Mouse (Mus musculus) midbrain, postnatal 0 days (tissue): ENCODE measurements around the gene Coq6. TPM values are rescaled to one million over a fixed set of nuclear protein-coding genes. Genes with fewer than 3 reads are reported as not detected.

Experiments used
- ATAC-seq: fragments of 200-750 bp; cut with Nextera tagmentation; 2 replicates; pipeline ENCODE4 v1.8.0; 2017; ENCODE audit warnings: moderate number of reproducible peaks, mild to moderate bottlenecking, moderate TSS enrichment, moderate library complexity; ENCODE audit not compliant: low FRiP score
- DNase-seq: peaks from one replicate; pipeline ENCODE4 v3.0.0-alpha.2; 2015; ENCODE audit warnings: low spot score
- H3K27ac ChIP-seq: fragments of 300-500 bp; sonication (generic); 2 replicates; pipeline ENCODE4 v1.5.1; 2014; ENCODE audit warnings: low read depth, mild to moderate bottlenecking, low read length, mixed read lengths
- H3K27me3 ChIP-seq: fragments of 300-500 bp; sonication (generic); 2 replicates; pipeline ENCODE4 v1.6.1; 2014; ENCODE audit warnings: low read length, control low read depth, mixed read lengths; ENCODE audit not compliant: insufficient read depth
- H3K36me3 ChIP-seq: fragments of 300-500 bp; sonication (generic); 2 replicates; pipeline ENCODE4 v1.6.1; 2014; ENCODE audit warnings: low read length, control low read depth, mixed read lengths; ENCODE audit not compliant: insufficient read depth
- H3K4me1 ChIP-seq: fragments of 300-500 bp; sonication (generic); 2 replicates; pipeline ENCODE4 v1.6.1; 2014; ENCODE audit warnings: mild to moderate bottlenecking, control low read depth, antibody characterized with exemption, low read length, mixed read lengths; ENCODE audit not compliant: insufficient read depth
- H3K4me2 ChIP-seq: fragments of 300-500 bp; sonication (generic); 2 replicates; pipeline ENCODE4 v1.6.1; 2014; ENCODE audit warnings: low read depth, mild to moderate bottlenecking, low read length, mixed read lengths; ENCODE audit not compliant: poor library complexity, severe bottlenecking
- H3K4me3 ChIP-seq: fragments of 300-500 bp; sonication (generic); 2 replicates; pipeline ENCODE4 v1.5.1; 2014; ENCODE audit warnings: low read depth, mild to moderate bottlenecking, low read length, moderate library complexity
- H3K9ac ChIP-seq: fragments of 300-500 bp; sonication (generic); replicated peaks from 2 replicates; pipeline ENCODE4 v1.6.1; 2014; ENCODE audit warnings: mild to moderate bottlenecking, low read length, moderate library complexity, mixed read lengths; ENCODE audit not compliant: poor library complexity, severe bottlenecking
- H3K9me3 ChIP-seq: fragments of 300-500 bp; sonication (generic); 2 replicates; pipeline ENCODE4 v1.6.1; 2016; ENCODE audit warnings: low read length, control low read depth
- CTCF ChIP-seq: IDR thresholded peaks from 2 replicates; pipeline ENCODE4 v1.5.1; 2016; ENCODE audit warnings: antibody characterized with exemption, mild to moderate bottlenecking
- whole genome bisulfite sequencing: fragments of 180-500 bp; shearing (Covaris S2); extraction: QIAGEN DNeasy Blood & Tissue Kit; methylation state at CpG from one replicate; pipeline ENCODE4 v1.1.7; 2014; 5-methylcytosine and 5-hydroxymethylcytosine counted together
- polyA plus RNA-seq: library from polyadenylated mRNA; unstranded; fragments of >200 nt; fragmentation: Nextera tagmentation; extraction: Ambion mirVana; gene quantifications from 2 replicates; pipeline ENCODE4 v1.2.1, GENCODE M21; 2015
- total RNA-seq: library from RNA; depleted of rRNA; stranded (reverse); fragments of >200 nt; gene quantifications from 2 replicates; pipeline ENCODE4 v1.2.3, GENCODE M21; 2014

Gene Coq6
- total and polyA plus RNA-seq, 2 experiments from 2014 or later = 41.6 to 60.9 TPM

- WGBS = 90% methylated on average over 5 of the region's 5 CpGs
- no peak overlapping the region for H3K4me2 ChIP-seq
- H3K9me3 ChIP-seq = no peaks in the 10 kb centered on the region
- H3K36me3 ChIP-seq = peaks cover 71% of the 10 kb centered on the region
- H3K4me3 ChIP-seq = no peak overlapping the region
- TF ChIP-seq CTCF = no peak
- H3K9ac ChIP-seq = no peak overlapping the region
- no peak overlapping the region for H3K27ac ChIP-seq
- no peak for DNase-seq
- H3K27me3 ChIP-seq = no peaks in the 10 kb centered on the region
- ATAC-seq = no peak
- H3K4me1 ChIP-seq = no peaks in the 10 kb centered on the region
Observed at GRCm38 (mm10) chr12:84371647-84372046, 10.2 kb downstream of the Coq6 start.

GRCm38 (mm10) chr12:84373831-84374481 lies 12.5 kb downstream of the Coq6 start:
- ATAC-seq (no peak), DNase-seq (peak; percentile 9)
- no peak overlapping the region for H3K27ac ChIP-seq
- no peaks in the 10 kb centered on the region for H3K27me3 ChIP-seq
- H3K4me3 ChIP-seq = no peak overlapping the region
- WGBS = 90% methylated on average over 6 of the region's 6 CpGs
- H3K4me1 ChIP-seq = no peaks in the 10 kb centered on the region
- H3K4me2 ChIP-seq = no peak overlapping the region
- H3K36me3 ChIP-seq = peaks cover 64% of the 10 kb centered on the region
- TF ChIP-seq CTCF = no peak
- no peak overlapping the region for H3K9ac ChIP-seq
- no peaks in the 10 kb centered on the region for H3K9me3 ChIP-seq

- Histone ChIP-seq H3K9ac (no peak overlapping the region), H3K36me3 (peaks cover 19% of the 10 kb centered on the region; the same call in 1 of the 2 replicates), H3K9me3 (no peaks in the 10 kb centered on the region), H3K4me2 (no peak overlapping the region), H3K27me3 (no peaks in the 10 kb centered on the region), H3K27ac (no peak overlapping the region), H3K4me1 (no peaks in the 10 kb centered on the region), H3K4me3 (no peak overlapping the region)
- WGBS = 88% methylated on average over 4 of the region's 4 CpGs
- no peak for ATAC-seq
- no peak for TF ChIP-seq CTCF
- no peak for DNase-seq
Observed at GRCm38 (mm10) chr12:84382369-84382768, 20.9 kb downstream of the Coq6 start.

GRCm38 (mm10) chr12:84384644-84385081 lies 23.2 kb downstream of the Coq6 start:
- no peak for TF ChIP-seq CTCF
- ATAC-seq (no peak), DNase-seq (peak; percentile 19)
- Histone ChIP-seq H3K4me2 (no peak overlapping the region), H3K9me3 (no peaks in the 10 kb centered on the region), H3K36me3 (peaks cover 12% of the 10 kb centered on the region), H3K27me3 (no peaks in the 10 kb centered on the region), H3K4me1 (no peaks in the 10 kb centered on the region), H3K27ac (no peak overlapping the region), H3K4me3 (no peak overlapping the region), H3K9ac (no peak overlapping the region)
- WGBS = 80% methylated on average over 5 of the region's 5 CpGs

GRCm38 (mm10) chr12:84385408-84385807 lies 24.0 kb downstream of the Coq6 start:
- TF ChIP-seq CTCF = no peak
- no peak overlapping the region for H3K27ac ChIP-seq
- H3K36me3 ChIP-seq = peaks cover 12% of the 10 kb centered on the region
- DNase-seq = no peak
- WGBS = 91% methylated on average over 4 of the region's 4 CpGs
- no peak for ATAC-seq
- H3K4me3 ChIP-seq = no peak overlapping the region
- H3K9me3 ChIP-seq = no peaks in the 10 kb centered on the region
- no peaks in the 10 kb centered on the region for H3K27me3 ChIP-seq
- H3K9ac ChIP-seq = no peak overlapping the region
- no peaks in the 10 kb centered on the region for H3K4me1 ChIP-seq
- H3K4me2 ChIP-seq = no peak overlapping the region

GRCm38 (mm10) chr12:84388097-84388496 lies 26.6 kb downstream of the Coq6 start:
- 89% methylated on average over 8 of the region's 8 CpGs for WGBS
- no peak for ATAC-seq

More at GRCm38 (mm10) chr12:84388097-84388496, 26.6 kb downstream of the Coq6 start:
- no peak for TF ChIP-seq CTCF
- Histone ChIP-seq H3K9ac (no peak overlapping the region), H3K36me3 (peaks cover 15% of the 10 kb centered on the region), H3K4me2 (no peak overlapping the region), H3K27ac (no peak overlapping the region), H3K27me3 (no peaks in the 10 kb centered on the region), H3K4me1 (no peaks in the 10 kb centered on the region), H3K4me3 (no peak overlapping the region), H3K9me3 (no peaks in the 10 kb centered on the region)
- no peak for DNase-seq
